Mouse (Mus musculus): Measurements from ENCODE around the gene Dnajc5. TPM values are rescaled to one million over a fixed set of nuclear protein-coding genes. Genes with fewer than 3 reads are reported as not detected.

Dnajc5 gene
- total RNA-seq, 1 experiment, result 67.2 TPM

GRCm38 (mm10) chr2:181536410-181536809 lies 16.1 kb downstream of the Dnajc5 start:
- H3K36me3 ChIP-seq (ENCODE audit: control insufficient read depth, insufficient read depth, low read length, poor library complexity, severe bottlenecking), result no peaks in the 10 kb centered on the region
- TF ChIP-seq HCFC1 (IDR thresholded peaks at IDR 0.05; ENCODE audit: borderline replicate concordance, insufficient read depth, low read length) (no peak), ZC3H11A (IDR thresholded peaks at IDR 0.05; ENCODE audit: borderline replicate concordance, low read depth, low read length) (no peak), MAFK (IDR thresholded peaks at IDR 0.05; ENCODE audit: insufficient read depth, low read depth, low read length) (no peak), ZNF384 (IDR thresholded peaks at IDR 0.05; ENCODE audit: low read depth, low read length) (no peak), CHD2 (IDR thresholded peaks at IDR 0.05; ENCODE audit: low read depth, low read length) (no peak)
- no peak overlapping the region for H3K27ac ChIP-seq (ENCODE audit: insufficient read depth, low read depth, low read length, poor library complexity, severe bottlenecking)
- H3K4me1 ChIP-seq (ENCODE audit: control insufficient read depth in 2 of 2, insufficient read depth in 2 of 2, low read length in 2 of 2, poor library complexity in 1 of 2), result peaks cover 2 to 4% of the 10 kb centered on the region in 2 experiments; a peak in 2 of 4 replicates
- DNase-seq (ENCODE audit: low read depth, low spot score), result no peak
- in situ Hi-C loops (cut with MboI; ENCODE audit: low sequenced_read_pairs in 2 of 2, unreplicated experiment in 2 of 2), result no loop called here
- no peak overlapping the region for H3K4me3 ChIP-seq (ENCODE audit: insufficient read depth in 1 of 2, low read depth in 1 of 2, low read length in 2 of 2, poor library complexity in 1 of 2, severe bottlenecking in 1 of 2)
- H3K9me3 ChIP-seq (ENCODE audit: control insufficient read depth, insufficient read depth, low read depth, low read length), result no peaks in the 10 kb centered on the region
- no peak overlapping the region for H3K9ac ChIP-seq (ENCODE audit: insufficient read depth, low read depth, low read length, poor library complexity, severe bottlenecking)

- no peaks in the 10 kb centered on the region for H3K9me3 ChIP-seq (ENCODE audit: control insufficient read depth, insufficient read depth, low read depth, low read length)
Observed at GRCm38 (mm10) chr2:181537444-181538047, 17.3 kb downstream of the Dnajc5 start.

GRCm38 (mm10) chr2:181541761-181542380 lies 21.6 kb downstream of the Dnajc5 start:
- no peaks in the 10 kb centered on the region for H3K9me3 ChIP-seq (ENCODE audit: control insufficient read depth, insufficient read depth, low read depth, low read length)
- no peaks in the 10 kb centered on the region for H3K36me3 ChIP-seq (ENCODE audit: control insufficient read depth, insufficient read depth, low read length, poor library complexity, severe bottlenecking)
- DNase-seq (ENCODE audit: low read depth, low spot score), result no peak
- no peak overlapping the region for H3K27ac ChIP-seq (ENCODE audit: insufficient read depth, low read depth, low read length, poor library complexity, severe bottlenecking)
- in situ Hi-C loops (cut with MboI; ENCODE audit: low sequenced_read_pairs in 2 of 2, unreplicated experiment in 2 of 2), result no loop called here
- peaks cover 2 to 4% of the 10 kb centered on the region in 2 experiments; a peak in 2 of 4 replicates for H3K4me1 ChIP-seq (ENCODE audit: control insufficient read depth in 2 of 2, insufficient read depth in 2 of 2, low read length in 2 of 2, poor library complexity in 1 of 2)
- TF ChIP-seq MAFK (IDR thresholded peaks at IDR 0.05; ENCODE audit: insufficient read depth, low read depth, low read length) (no peak), ZC3H11A (IDR thresholded peaks at IDR 0.05; ENCODE audit: borderline replicate concordance, low read depth, low read length) (no peak), CHD2 (IDR thresholded peaks at IDR 0.05; ENCODE audit: low read depth, low read length) (no peak), HCFC1 (IDR thresholded peaks at IDR 0.05; ENCODE audit: borderline replicate concordance, insufficient read depth, low read length) (no peak), ZNF384 (IDR thresholded peaks at IDR 0.05; ENCODE audit: low read depth, low read length) (no peak)
- no peak overlapping the region for H3K4me3 ChIP-seq (ENCODE audit: insufficient read depth in 1 of 2, low read depth in 1 of 2, low read length in 2 of 2, poor library complexity in 1 of 2, severe bottlenecking in 1 of 2)
- no peak overlapping the region for H3K9ac ChIP-seq (ENCODE audit: insufficient read depth, low read depth, low read length, poor library complexity, severe bottlenecking)

More at GRCm38 (mm10) chr2:181537444-181538047, 17.3 kb downstream of the Dnajc5 start:
- in situ Hi-C loops (cut with MboI; ENCODE audit: low sequenced_read_pairs in 2 of 2, unreplicated experiment in 2 of 2), result no loop called here
- TF ChIP-seq ZC3H11A (IDR thresholded peaks at IDR 0.05; ENCODE audit: borderline replicate concordance, low read depth, low read length) (no peak), MAFK (IDR thresholded peaks at IDR 0.05; ENCODE audit: insufficient read depth, low read depth, low read length) (no peak), HCFC1 (IDR thresholded peaks at IDR 0.05; ENCODE audit: borderline replicate concordance, insufficient read depth, low read length) (no peak), ZNF384 (IDR thresholded peaks at IDR 0.05; ENCODE audit: low read depth, low read length) (no peak), CHD2 (IDR thresholded peaks at IDR 0.05; ENCODE audit: low read depth, low read length) (no peak)
- H3K36me3 ChIP-seq (ENCODE audit: control insufficient read depth, insufficient read depth, low read length, poor library complexity, severe bottlenecking), result no peaks in the 10 kb centered on the region
- H3K9ac ChIP-seq (ENCODE audit: insufficient read depth, low read depth, low read length, poor library complexity, severe bottlenecking), result no peak overlapping the region
- H3K27ac ChIP-seq (ENCODE audit: insufficient read depth, low read depth, low read length, poor library complexity, severe bottlenecking), result no peak overlapping the region
- peak; percentile 20 for DNase-seq (ENCODE audit: low read depth, low spot score)
- no peak overlapping the region for H3K4me3 ChIP-seq (ENCODE audit: insufficient read depth in 1 of 2, low read depth in 1 of 2, low read length in 2 of 2, poor library complexity in 1 of 2, severe bottlenecking in 1 of 2)
- H3K4me1 ChIP-seq (ENCODE audit: control insufficient read depth in 2 of 2, insufficient read depth in 2 of 2, low read length in 2 of 2, poor library complexity in 1 of 2), result peaks cover 2 to 4% of the 10 kb centered on the region in 2 experiments; a peak in 2 of 4 replicates

- H3K36me3 ChIP-seq (ENCODE audit: control insufficient read depth, insufficient read depth, low read length, poor library complexity, severe bottlenecking), result peaks cover 28% of the 10 kb centered on the region
- no peak for DNase-seq (ENCODE audit: low read depth, low spot score)
- H3K4me1 ChIP-seq (ENCODE audit: control insufficient read depth in 2 of 2, insufficient read depth in 2 of 2, low read length in 2 of 2, poor library complexity in 1 of 2), result no peaks in the 10 kb centered on the region
- no peak for TF ChIP-seq ZNF384 (IDR thresholded peaks at IDR 0.05; ENCODE audit: low read depth, low read length)
- no peak for TF ChIP-seq CHD2 (IDR thresholded peaks at IDR 0.05; ENCODE audit: low read depth, low read length)
- TF ChIP-seq MAFK (IDR thresholded peaks at IDR 0.05; ENCODE audit: insufficient read depth, low read depth, low read length), result no peak
- no peak for TF ChIP-seq HCFC1 (IDR thresholded peaks at IDR 0.05; ENCODE audit: borderline replicate concordance, insufficient read depth, low read length)
- no peak for TF ChIP-seq ZC3H11A (IDR thresholded peaks at IDR 0.05; ENCODE audit: borderline replicate concordance, low read depth, low read length)
- in situ Hi-C loops (cut with MboI; ENCODE audit: low sequenced_read_pairs in 2 of 2, unreplicated experiment in 2 of 2), result no loop called here
- H3K27ac ChIP-seq (ENCODE audit: insufficient read depth, low read depth, low read length, poor library complexity, severe bottlenecking), result no peak overlapping the region
- H3K4me3 ChIP-seq (ENCODE audit: insufficient read depth in 1 of 2, low read depth in 1 of 2, low read length in 2 of 2, poor library complexity in 1 of 2, severe bottlenecking in 1 of 2), result no peak overlapping the region
- H3K9me3 ChIP-seq (ENCODE audit: control insufficient read depth, insufficient read depth, low read depth, low read length), result no peaks in the 10 kb centered on the region
- no peak overlapping the region for H3K9ac ChIP-seq (ENCODE audit: insufficient read depth, low read depth, low read length, poor library complexity, severe bottlenecking)
Observed at GRCm38 (mm10) chr2:181546142-181546541, 25.9 kb downstream of the Dnajc5 start.
